Mouse (Mus musculus) embryonic facial prominence, embryonic 11.5 days (tissue): ENCODE data around the gene Pfas. TPM values are rescaled to one million over a fixed set of nuclear protein-coding genes. Genes with fewer than 3 reads are reported as not detected.
"Not testable (repeated sequence)": the region's sequence is repeated elsewhere in the genome, so short reads cannot be mapped to it uniquely, and the experiment has no call there.

Experiments used
- ATAC-seq: fragments of 200-750 bp; cut with Nextera tagmentation; replicated peaks from 2 replicates; pipeline ENCODE4 v1.8.0; 2017; ENCODE audit warnings: low read depth; ENCODE audit not compliant: insufficient number of reproducible peaks, low FRiP score, low TSS enrichment
- DNase-seq: peaks from one replicate; pipeline ENCODE4 v3.0.0-alpha.2; 2015; ENCODE audit warnings: low spot score
- H3K27ac ChIP-seq: fragments of 300-500 bp; sonication (generic); replicated peaks from 2 replicates; pipeline ENCODE4 v1.5.1; 2014; ENCODE audit warnings: mild to moderate bottlenecking, low read depth, low read length, control low read depth
- H3K27me3 ChIP-seq: fragments of 300-500 bp; sonication (generic); 2 replicates; pipeline ENCODE4 v1.6.1; 2014; ENCODE audit warnings: mild to moderate bottlenecking, low read length, moderate library complexity, mixed read lengths; ENCODE audit not compliant: control insufficient read depth, insufficient read depth
- H3K36me3 ChIP-seq: fragments of 300-500 bp; sonication (generic); replicated peaks from 2 replicates; pipeline ENCODE4 v1.6.1; 2014; ENCODE audit warnings: low read depth, mild to moderate bottlenecking, low read length, moderate library complexity, mixed read lengths; ENCODE audit not compliant: control insufficient read depth, insufficient read depth
- H3K4me1 ChIP-seq: fragments of 300-500 bp; sonication (generic); 2 replicates; pipeline ENCODE4 v1.6.1; 2014; ENCODE audit warnings: low read length, mixed read lengths; ENCODE audit not compliant: control insufficient read depth, insufficient read depth
- H3K4me2 ChIP-seq: fragments of 300-500 bp; sonication (generic); 2 replicates; pipeline ENCODE4 v1.6.1; 2014; ENCODE audit warnings: low read depth, mild to moderate bottlenecking, control low read depth, low read length, moderate library complexity
- H3K4me3 ChIP-seq: fragments of 300-500 bp; sonication (generic); 2 replicates; pipeline ENCODE4 v1.5.1; 2014; ENCODE audit warnings: low read depth, low read length, control low read depth
- H3K9ac ChIP-seq: fragments of 300-500 bp; sonication (generic); replicated peaks from 2 replicates; pipeline ENCODE4 v1.6.1; 2014; ENCODE audit warnings: mild to moderate bottlenecking, control low read depth, low read length
- H3K9me3 ChIP-seq: fragments of 300-500 bp; sonication (generic); replicated peaks from 2 replicates; pipeline ENCODE4 v1.6.1; 2016; ENCODE audit warnings: mild to moderate bottlenecking, low read length, inconsistent platforms, mixed read lengths; ENCODE audit not compliant: control insufficient read depth
- WGBS: fragments of 180-500 bp; shearing (Covaris S2); extraction: QIAGEN DNeasy Blood & Tissue Kit; methylation state at CpG from one replicate; pipeline ENCODE4 v1.1.7; 2014; 5-methylcytosine and 5-hydroxymethylcytosine counted together
- polyA plus RNA-seq: library from polyadenylated mRNA; unstranded; fragments of >200 nt; fragmentation: Nextera tagmentation; extraction: Ambion mirVana; gene quantifications from 2 replicates; pipeline ENCODE4 v1.2.1, GENCODE M21; 2014

Gene Pfas
- polyA plus RNA-seq, 1 experiment from 2014 or later, result 34.8 TPM

GRCm38 (mm10) chr11:69033552-69033951 is 25.3 kb upstream of the Pfas start:
- Histone ChIP-seq H3K36me3 (peaks cover 7% of the 10 kb centered on the region), H3K9me3 (no peaks in the 10 kb centered on the region), H3K4me1 (no peaks in the 10 kb centered on the region), H3K9ac (no peak overlapping the region), H3K4me2 (no peak overlapping the region), H3K27me3 (no peaks in the 10 kb centered on the region), H3K4me3 (no peak overlapping the region), H3K27ac (no peak overlapping the region)
- DNase-seq, result no peak
- WGBS, result 68% methylated on average over 9 of the region's 9 CpGs
- ATAC-seq, result no peak

DNA sequence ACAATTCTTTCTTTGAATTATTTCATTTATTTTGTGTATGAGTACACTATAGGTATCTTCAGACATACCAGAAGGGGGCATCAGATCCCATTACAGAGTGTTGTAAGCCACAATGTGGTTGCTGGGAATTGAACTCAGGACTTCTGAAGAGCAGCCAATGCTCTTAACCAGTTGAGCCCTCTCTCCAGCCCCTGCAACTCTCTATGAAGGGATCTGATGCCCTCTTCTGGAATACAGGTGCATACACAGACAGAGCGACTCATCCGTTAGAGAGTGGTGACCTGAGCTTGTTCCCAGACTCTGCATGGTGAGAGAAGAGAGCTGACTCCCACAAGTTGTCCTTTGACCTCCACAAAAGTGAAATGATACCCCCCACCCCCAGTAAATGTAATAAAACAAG is 20.5 kb upstream of the Pfas start:
- no peaks in the 10 kb centered on the region for H3K27me3 ChIP-seq
- 68% methylated on average over 2 of the region's 2 CpGs for WGBS
- H3K27ac ChIP-seq, result no peak overlapping the region
- H3K9ac ChIP-seq, result no peak overlapping the region
- no peak for ATAC-seq
- H3K36me3 ChIP-seq, result peaks cover 25% of the 10 kb centered on the region
- H3K4me3 ChIP-seq, result no peak overlapping the region
- no peak overlapping the region for H3K4me2 ChIP-seq
- peak; percentile 27 for DNase-seq
- H3K4me1 ChIP-seq, result no peaks in the 10 kb centered on the region
- no peaks in the 10 kb centered on the region for H3K9me3 ChIP-seq

DNA sequence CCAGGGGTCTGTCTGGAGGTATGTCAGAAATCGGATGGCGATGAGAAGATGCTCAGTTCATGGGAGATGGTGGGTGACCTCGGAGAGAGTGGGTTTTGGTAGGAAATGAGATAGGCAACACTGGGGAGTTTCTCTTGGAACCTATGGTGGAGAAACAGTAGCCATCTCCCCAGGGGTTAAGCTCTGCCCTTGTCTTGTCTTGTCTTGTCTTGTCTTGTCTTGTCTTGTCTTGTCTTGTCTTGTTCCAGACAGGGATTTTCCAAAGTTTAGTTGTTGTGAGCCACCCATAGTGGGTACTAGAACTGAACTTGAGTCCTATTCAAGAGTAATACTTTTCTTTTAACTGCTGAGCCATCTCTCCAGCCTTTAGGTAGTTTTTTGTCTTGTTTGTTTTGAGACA is 18.3 kb upstream of the Pfas start:
- Histone ChIP-seq H3K4me3 (no peak overlapping the region), H3K9me3 (no peaks in the 10 kb centered on the region), H3K4me2 (no peak overlapping the region), H3K27ac (no peak overlapping the region), H3K4me1 (no peaks in the 10 kb centered on the region), H3K9ac (no peak overlapping the region), H3K36me3 (peaks cover 41% of the 10 kb centered on the region), H3K27me3 (no peaks in the 10 kb centered on the region)
- 91% methylated on average over 3 of the region's 3 CpGs for WGBS
- ATAC-seq (no peak), DNase-seq (no peak)

- Histone ChIP-seq H3K4me3 (no peak overlapping the region), H3K9ac (no peak overlapping the region), H3K27me3 (no peaks in the 10 kb centered on the region), H3K9me3 (no peaks in the 10 kb centered on the region), H3K4me2 (no peak overlapping the region), H3K4me1 (no peaks in the 10 kb centered on the region), H3K36me3 (peaks cover 22% of the 10 kb centered on the region), H3K27ac (no peak overlapping the region)
- ATAC-seq, result no peak
- DNase-seq, result no peak
Observed at GRCm38 (mm10) chr11:69020691-69021090, 12.4 kb upstream of the Pfas start.

DNA sequence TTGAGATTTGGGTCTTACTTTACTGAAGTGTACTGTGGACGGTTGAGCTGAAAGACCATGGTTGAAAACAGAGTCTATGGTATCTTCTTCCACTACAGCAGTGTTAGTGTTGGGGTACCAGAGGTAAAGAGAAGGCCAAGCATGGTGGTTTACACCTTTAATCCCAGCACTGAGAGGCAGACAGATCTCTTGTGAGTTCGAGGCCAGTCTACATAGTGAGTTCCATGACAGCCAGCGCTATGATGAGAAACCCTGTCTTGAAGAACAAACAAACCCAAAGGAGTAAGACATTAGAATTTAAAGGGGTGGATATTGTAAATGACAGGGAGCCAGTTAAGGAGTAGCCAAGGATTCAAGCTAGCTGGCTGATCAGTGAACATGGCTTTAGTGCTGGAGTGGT is 8.5 kb upstream of the Pfas start:
- Histone ChIP-seq H3K9me3 (no peaks in the 10 kb centered on the region), H3K4me2 (peak overlapping the region; percentile 74), H3K27me3 (no peaks in the 10 kb centered on the region), H3K9ac (peak overlapping the region; percentile 83), H3K4me1 (no peaks in the 10 kb centered on the region), H3K4me3 (peak overlapping the region; percentile 60), H3K36me3 (peaks cover under 1% of the 10 kb centered on the region; the same call in 1 of the 2 replicates), H3K27ac (peak overlapping the region; percentile 83; the same call in 1 of the 2 replicates)
- no peak for DNase-seq
- WGBS, result 57% methylated on average over 3 of the region's 3 CpGs
- ATAC-seq, result no peak

GRCm38 (mm10) chr11:69015644-69016441 is 7.6 kb upstream of the Pfas start, which contains the start of gene Ctc1:
Ctc1 (plus strand) TSS chr11:69015911.
- peak within 1 kb of the TSS; percentile 83 for H3K27ac ChIP-seq
- H3K36me3 ChIP-seq, result no peaks in the 10 kb centered on the region
- H3K4me1 ChIP-seq, result no peaks in the 10 kb centered on the region; the same call in 1 of the 2 replicates
- peak within 1 kb of the TSS; percentile 83 for H3K9ac ChIP-seq
- DNase-seq, result peak; percentile 96
- no peaks in the 10 kb centered on the region for H3K9me3 ChIP-seq
- ATAC-seq, result peak; percentile 95
- H3K27me3 ChIP-seq, result no peaks in the 10 kb centered on the region
- WGBS, result 4% methylated on average over 38 of the region's 38 CpGs
- H3K4me2 ChIP-seq, result peak within 1 kb of the TSS; percentile 74
- H3K4me3 ChIP-seq, result peak within 1 kb of the TSS; percentile 60

- H3K27me3 ChIP-seq, result no peaks in the 10 kb centered on the region
- H3K4me2 ChIP-seq, result peak overlapping the region; percentile 75
- no peaks in the 10 kb centered on the region for H3K9me3 ChIP-seq
- no peaks in the 10 kb centered on the region; the same call in 1 of the 2 replicates for H3K4me1 ChIP-seq
- no peaks in the 10 kb centered on the region for H3K36me3 ChIP-seq
- peak overlapping the region; percentile 44 for H3K4me3 ChIP-seq
- WGBS, result 2% methylated on average over 18 of the region's 18 CpGs
- H3K27ac ChIP-seq, result 0 out of 2 replicates have a peak overlapping the region, but pooled peaks have one; percentile 5
- ATAC-seq (no peak; the same call in 1 of the 2 replicates), DNase-seq (peak; percentile 92)
- H3K9ac ChIP-seq, result peak overlapping the region; percentile 67
Observed at GRCm38 (mm10) chr11:69012071-69012601, 3.9 kb upstream of the Pfas start.

DNA sequence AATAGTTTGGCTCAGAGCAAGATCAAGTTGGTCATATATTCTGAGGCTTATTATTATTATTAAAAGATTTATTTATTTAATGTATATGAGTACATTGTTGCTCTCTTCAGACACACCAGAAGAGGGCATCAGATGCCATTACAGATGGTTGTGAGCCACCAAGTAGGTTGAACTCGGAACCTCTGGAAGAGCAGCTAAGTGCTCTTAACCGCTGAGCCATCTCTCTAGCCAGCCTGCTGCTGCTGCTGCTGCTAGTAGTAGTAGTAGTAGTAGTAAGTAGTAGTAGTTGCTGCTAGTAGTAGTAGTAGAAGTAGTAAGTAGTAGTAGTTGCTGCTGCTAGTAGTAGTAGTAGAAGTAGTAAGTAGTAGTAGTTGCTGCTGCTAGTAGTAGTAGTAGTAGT is 3.2 kb upstream of the Pfas start:
- Histone ChIP-seq H3K4me3 (peak overlapping the region; percentile 44; the same call in 1 of the 2 replicates), H3K4me2 (peak overlapping the region; percentile 75)
- H3K9me3 ChIP-seq, H3K27me3 ChIP-seq, DNase-seq, H3K27ac ChIP-seq, H3K4me1 ChIP-seq, H3K9ac ChIP-seq, H3K36me3 ChIP-seq, ATAC-seq: not testable (repeated sequence)
- WGBS, result 80% methylated on average over 2 of the region's 2 CpGs
